Mouse (Mus musculus) kidney, adult 9 months (tissue): Measurements from ENCODE around the gene Spats2.
"Not testable (repeated sequence)": the region's sequence is repeated elsewhere in the genome, so short reads cannot be mapped to it uniquely, and the experiment has no call there.

Experiments used
- DNase-seq: peaks from one replicate; pipeline ENCODE4 v3.0.0; 2022

Gene Spats2

GRCm38 (mm10) chr15:99226090-99226489, 100.4 kb downstream of the Spats2 start:
- DNase-seq = no peak

DNA sequence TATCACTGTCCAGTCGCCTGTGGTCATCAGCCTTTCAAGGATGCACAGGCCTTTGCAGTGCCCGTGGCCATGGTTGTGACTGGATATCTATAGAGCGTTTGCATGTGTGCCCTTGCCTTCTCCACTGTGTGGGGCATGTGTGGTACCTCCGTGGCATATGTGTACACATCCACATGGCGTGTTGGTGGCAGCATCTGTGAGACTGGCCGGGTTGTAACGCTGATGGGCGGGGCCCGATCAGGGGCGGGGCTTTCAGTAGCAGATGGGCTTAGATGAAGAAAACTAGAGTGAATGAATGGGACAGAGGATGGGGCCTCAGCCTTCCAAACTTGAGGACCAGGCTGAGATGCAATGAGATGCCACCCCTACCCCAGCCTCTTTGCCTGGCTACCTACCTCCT, 106.3 kb downstream of the Spats2 start:
- DNase-seq = no peak

GRCm38 (mm10) chr15:99233719-99234118, 108.0 kb downstream of the Spats2 start:
- no peak for DNase-seq

- no peak for DNase-seq
These were observed 108.8 kb downstream of the Spats2 start for GRCm38 (mm10) chr15:99234326-99235010.

DNA sequence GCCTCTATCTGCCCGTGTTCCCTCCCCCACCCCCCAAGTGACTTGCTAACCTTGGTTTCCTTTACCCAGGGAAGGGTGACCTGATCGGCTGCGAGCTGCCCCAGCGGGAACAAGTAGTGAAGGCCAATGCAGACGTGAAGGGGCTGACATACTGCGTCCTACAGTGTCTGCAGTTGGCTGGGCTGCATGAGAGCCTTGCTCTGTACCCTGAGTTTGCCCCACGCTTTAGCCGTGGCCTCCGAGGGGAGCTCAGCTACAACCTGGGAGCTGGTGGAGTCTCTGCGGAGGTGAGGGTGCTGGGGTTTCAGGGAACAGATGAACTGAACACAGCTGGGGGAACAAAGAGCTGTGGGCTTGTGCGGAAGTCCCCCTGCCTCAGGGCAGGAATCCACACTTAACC, 112.3 kb downstream of the Spats2 start:
- no peak for DNase-seq

GRCm38 (mm10) chr15:99240129-99240528, 114.4 kb downstream of the Spats2 start:
- DNase-seq = no peak

- DNase-seq = no peak
These were observed 115.5 kb downstream of the Spats2 start for GRCm38 (mm10) chr15:99241249-99241648.

DNA sequence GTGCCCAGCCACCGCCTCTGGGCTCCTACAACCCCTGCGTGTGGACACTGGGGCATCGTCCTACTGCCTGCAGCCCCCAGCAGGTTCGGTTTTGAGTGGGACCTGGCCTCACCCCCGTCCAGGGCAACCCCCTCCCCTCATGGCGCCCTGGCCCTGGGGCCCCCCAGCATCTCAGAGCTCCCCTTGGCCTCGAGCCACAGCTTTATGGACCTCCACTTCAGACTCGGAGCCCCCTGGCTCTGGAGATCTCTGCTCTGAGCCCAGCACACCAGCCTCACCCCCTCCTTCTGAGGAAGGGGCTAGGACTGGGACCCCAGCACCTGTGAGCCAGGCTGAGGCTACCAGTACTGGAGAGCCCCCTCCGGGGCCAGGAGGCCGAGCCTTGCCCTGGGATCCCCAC, 116.3 kb downstream of the Spats2 start:
- DNase-seq = no peak

- not testable (repeated sequence) for DNase-seq
These were observed 121.0 kb downstream of the Spats2 start for GRCm38 (mm10) chr15:99246736-99247135.

DNA sequence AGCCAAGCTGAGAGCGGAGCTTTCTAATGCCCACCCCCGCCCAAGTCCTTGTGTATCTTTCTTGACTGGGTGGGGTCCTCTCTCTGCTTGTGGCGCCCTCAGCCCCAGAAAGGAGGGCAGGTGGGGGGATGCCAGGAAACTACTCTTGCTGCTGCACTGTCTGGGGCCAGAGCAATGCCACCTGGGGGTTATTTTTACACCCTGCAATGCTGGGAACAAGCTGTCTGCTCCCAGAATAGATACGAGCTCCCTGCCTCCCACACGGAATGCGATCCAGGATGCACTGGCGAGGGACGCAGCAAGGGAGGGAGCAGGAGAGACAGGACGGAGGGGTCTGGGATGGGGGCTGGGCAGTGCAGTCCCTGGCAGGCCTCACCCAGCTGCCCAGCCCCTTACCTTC, 123.3 kb downstream of the Spats2 start:
- no peak for DNase-seq

DNA sequence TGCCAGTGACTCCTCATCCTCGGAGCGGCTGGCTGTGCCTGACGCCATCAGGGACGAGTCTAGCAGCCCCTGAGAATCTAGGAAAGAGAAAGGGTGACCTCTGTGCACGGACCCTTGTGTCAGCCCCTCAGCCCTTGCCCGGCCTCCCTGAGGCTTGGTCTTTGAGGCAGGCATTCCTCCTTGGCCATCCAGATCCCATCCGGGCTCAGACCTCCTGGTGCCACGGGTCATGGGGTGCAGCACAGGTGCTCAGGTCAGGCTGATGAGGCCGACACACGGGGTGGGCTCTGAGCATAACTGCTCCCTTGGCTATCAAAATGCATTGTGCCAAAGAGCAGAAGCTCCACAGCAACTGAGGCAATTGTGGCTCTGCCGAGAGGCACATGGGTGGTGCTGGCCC, 124.2 kb downstream of the Spats2 start:
- no peak for DNase-seq

DNA sequence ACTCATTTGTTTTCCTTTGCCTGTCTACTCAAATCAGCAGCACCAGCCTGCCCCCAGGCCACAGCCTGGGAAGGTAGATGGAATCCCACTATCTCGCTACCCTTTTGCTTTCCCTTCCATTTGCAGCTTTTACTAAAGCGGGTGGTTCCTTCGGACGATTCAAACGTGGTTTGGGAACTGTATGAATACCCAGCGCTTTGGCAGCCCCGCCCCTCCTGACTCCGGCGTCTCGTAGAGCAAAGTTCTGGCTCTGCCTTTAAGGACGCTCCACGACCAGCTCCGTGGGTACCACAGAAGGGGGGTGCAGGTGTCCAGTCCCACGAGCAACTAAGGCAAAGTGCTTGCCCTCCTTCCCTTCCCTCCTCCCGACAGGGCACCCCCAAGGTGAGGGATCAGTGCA, 125.4 kb downstream of the Spats2 start:
- peak; percentile 42 for DNase-seq

- DNase-seq = peak; percentile 99
These were observed 126.1 kb downstream of the Spats2 start, which contains the start of gene Mcrs1 for GRCm38 (mm10) chr15:99251626-99252380. TSS of gene Mcrs1 (minus strand) at chr15:99251961.

- DNase-seq = no peak
These were observed 126.9 kb downstream of the Spats2 start for GRCm38 (mm10) chr15:99252381-99253174.

GRCm38 (mm10) chr15:99253175-99253479, 127.4 kb downstream of the Spats2 start:
- not testable (repeated sequence) for DNase-seq

DNA sequence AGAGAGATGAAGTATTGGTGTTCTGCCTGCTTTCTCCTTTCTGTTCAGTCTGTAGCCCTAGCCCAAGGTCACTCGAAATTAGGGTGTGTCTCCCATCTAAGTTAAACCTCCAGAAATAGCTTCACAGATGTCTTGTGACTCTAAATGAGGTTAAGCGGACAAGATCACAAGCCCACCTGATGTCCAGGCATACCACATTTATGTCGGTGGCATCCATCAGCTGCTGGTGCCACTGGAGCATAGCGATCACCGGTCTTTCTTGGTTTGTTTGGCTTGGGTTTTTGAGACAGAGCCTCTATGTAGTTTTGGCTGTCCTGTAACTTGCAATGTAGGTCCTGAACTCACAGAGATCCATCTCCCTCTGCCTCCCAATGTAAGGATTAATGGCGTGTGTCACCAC, 128.1 kb downstream of the Spats2 start:
- DNase-seq = no peak

DNA sequence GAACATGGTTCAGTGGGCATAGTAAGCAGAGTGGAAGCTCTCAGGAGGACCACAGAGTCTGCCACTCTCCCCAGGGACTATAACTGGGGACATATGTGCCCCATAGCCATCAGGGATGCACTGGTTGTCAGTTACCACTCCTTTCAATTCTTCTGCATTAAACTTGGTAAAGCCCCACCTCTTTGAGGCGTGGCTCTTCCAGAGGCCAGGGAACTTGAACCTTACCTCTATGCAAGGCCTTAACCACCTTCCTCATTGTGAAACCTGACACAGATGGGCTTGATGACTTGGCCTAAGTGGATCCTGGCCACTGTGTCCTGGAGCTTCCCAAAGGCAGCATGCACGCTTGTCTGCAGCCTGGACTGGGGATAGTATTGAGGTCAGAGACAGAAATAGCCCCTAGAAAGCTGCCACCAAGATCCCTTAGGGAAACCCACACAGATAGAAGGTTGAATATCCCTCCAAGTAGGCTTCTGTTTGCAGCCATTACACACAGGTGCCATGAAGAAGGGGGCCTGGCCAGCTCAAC, 128.8 kb downstream of the Spats2 start:
- no peak for DNase-seq

GRCm38 (mm10) chr15:99255241-99255749, 129.6 kb downstream of the Spats2 start:
- DNase-seq = no peak

- no peak for DNase-seq
These were observed 133.5 kb downstream of the Spats2 start for GRCm38 (mm10) chr15:99259167-99259729.

DNA sequence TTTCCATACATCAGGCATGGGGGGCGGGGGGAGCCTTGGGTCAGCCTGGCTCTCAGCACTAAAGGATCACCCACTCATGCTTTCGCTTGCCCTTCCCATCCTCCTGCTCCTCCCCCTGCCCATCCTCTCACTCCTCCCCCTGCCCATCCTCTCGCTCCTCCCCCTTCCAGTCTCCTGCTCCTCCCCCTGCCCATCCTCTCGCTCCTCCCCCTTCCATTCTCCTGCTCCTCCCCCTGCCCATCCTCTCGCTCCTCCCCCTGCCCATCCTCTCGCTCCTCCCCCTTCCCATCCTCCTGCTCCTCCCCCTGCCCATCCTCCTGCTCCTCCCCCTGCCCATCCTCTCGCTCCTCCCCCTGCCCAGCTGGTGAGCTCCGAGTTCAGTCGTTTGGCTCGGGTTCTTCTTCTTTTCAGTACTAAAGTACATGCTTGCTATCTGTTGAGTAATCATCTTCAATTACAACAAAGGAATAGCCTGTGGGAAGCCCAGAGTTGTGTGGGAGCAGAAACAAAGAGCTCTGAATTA, 134.1 kb downstream of the Spats2 start:
- peak; percentile 84 for DNase-seq

DNA sequence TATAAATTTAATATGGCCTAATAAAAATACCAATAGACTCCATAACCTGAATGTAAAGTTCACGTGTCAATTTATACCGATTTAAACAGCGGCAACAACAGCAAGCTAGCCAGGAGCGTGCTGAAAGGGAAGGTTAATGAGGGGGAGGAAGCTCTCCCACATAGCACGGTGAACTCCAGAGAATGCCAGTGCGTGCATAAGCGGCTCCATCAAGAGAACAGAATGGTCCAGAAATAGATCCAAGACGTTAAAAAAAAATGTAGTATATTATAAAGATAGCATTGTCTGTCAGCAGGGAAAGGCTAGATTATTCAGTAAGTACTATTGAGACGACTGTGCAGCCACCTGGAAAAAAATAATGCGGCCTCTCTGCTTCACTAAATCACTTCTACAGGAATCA, 137.0 kb downstream of the Spats2 start:
- no peak for DNase-seq
